Mouse (Mus musculus): Measurements from ENCODE around the gene Mypn. TPM values are rescaled to one million over a fixed set of nuclear protein-coding genes. Genes with fewer than 3 reads are reported as not detected.

The Mypn gene
- total RNA-seq, 1 experiment from 2014 or later = 0.59 TPM

GRCm38 (mm10) chr10:63154726-63155125 is 49.0 kb downstream of the Mypn start:
- DNase-seq = no peak

- DNase-seq = no peak
These were observed 49.5 kb downstream of the Mypn start for GRCm38 (mm10) chr10:63154226-63154625.

GRCm38 (mm10) chr10:63153563-63153962 is 50.2 kb downstream of the Mypn start:
- DNase-seq = peak; percentile 91

GRCm38 (mm10) chr10:63152358-63152757 is 51.4 kb downstream of the Mypn start:
- no peak for DNase-seq

- no peak for DNase-seq
These were observed 61.1 kb downstream of the Mypn start for GRCm38 (mm10) chr10:63142660-63143059.

- DNase-seq = no peak
These were observed 67.3 kb downstream of the Mypn start for GRCm38 (mm10) chr10:63136436-63136835.

- no peak for DNase-seq
These were observed 68.1 kb downstream of the Mypn start for GRCm38 (mm10) chr10:63135680-63136079.

- no peak for DNase-seq
These were observed 70.4 kb downstream of the Mypn start for GRCm38 (mm10) chr10:63133326-63133725.

- no peak for DNase-seq
These were observed 71.4 kb downstream of the Mypn start for GRCm38 (mm10) chr10:63132356-63132755.

GRCm38 (mm10) chr10:63130500-63130899 is 73.3 kb downstream of the Mypn start:
- DNase-seq = no peak

GRCm38 (mm10) chr10:63128256-63128655 is 75.5 kb downstream of the Mypn start:
- DNase-seq = peak; percentile 68

- no peak for DNase-seq
These were observed 76.6 kb downstream of the Mypn start for GRCm38 (mm10) chr10:63127156-63127555.

GRCm38 (mm10) chr10:63126116-63126515 is 77.6 kb downstream of the Mypn start:
- no peak for DNase-seq

- DNase-seq = peak; percentile 41
These were observed 78.4 kb downstream of the Mypn start for GRCm38 (mm10) chr10:63125343-63125742.

- DNase-seq = peak; percentile 47
These were observed 79.7 kb downstream of the Mypn start for GRCm38 (mm10) chr10:63124016-63124415.

GRCm38 (mm10) chr10:63123141-63123540 is 80.6 kb downstream of the Mypn start:
- no peak for DNase-seq

GRCm38 (mm10) chr10:63122516-63122915 is 81.2 kb downstream of the Mypn start:
- DNase-seq = peak; percentile 64

- DNase-seq = no peak
These were observed 81.8 kb downstream of the Mypn start for GRCm38 (mm10) chr10:63121961-63122360.

- DNase-seq = no peak
These were observed 83.8 kb downstream of the Mypn start for GRCm38 (mm10) chr10:63119916-63120315.

GRCm38 (mm10) chr10:63117583-63117982 is 86.2 kb downstream of the Mypn start:
- no peak for DNase-seq

GRCm38 (mm10) chr10:63116376-63116775 is 87.4 kb downstream of the Mypn start:
- no peak for DNase-seq

- DNase-seq = peak; percentile 24
These were observed 87.9 kb downstream of the Mypn start for GRCm38 (mm10) chr10:63115881-63116280.

GRCm38 (mm10) chr10:63113716-63114360 is 89.9 kb downstream of the Mypn start:
- no peak for DNase-seq

- DNase-seq = no peak
These were observed 90.6 kb downstream of the Mypn start for GRCm38 (mm10) chr10:63113027-63113604.
